Mouse (Mus musculus) kidney, embryonic 15.5 days (tissue): ENCODE measurements around the gene Gadd45gip1. TPM values are rescaled to one million over a fixed set of nuclear protein-coding genes. Genes with fewer than 3 reads are reported as not detected.

ENCODE experiments used
- ATAC-seq: fragments of 200-750 bp; cut with Nextera tagmentation; replicated peaks from 2 replicates; pipeline ENCODE4 v1.8.0; 2017; ENCODE audit warnings: moderate TSS enrichment; ENCODE audit not compliant: low FRiP score
- H3K27ac ChIP-seq: fragments of 300-500 bp; sonication (generic); 2 replicates; pipeline ENCODE4 v1.5.1; 2015; ENCODE audit warnings: mild to moderate bottlenecking, inconsistent platforms
- H3K27me3 ChIP-seq: fragments of 300-500 bp; sonication (generic); 2 replicates; pipeline ENCODE4 v1.6.1; 2015; ENCODE audit warnings: inconsistent platforms
- H3K36me3 ChIP-seq: fragments of 300-500 bp; sonication (generic); 2 replicates; pipeline ENCODE4 v1.6.1; 2015; ENCODE audit warnings: inconsistent platforms
- H3K4me1 ChIP-seq: fragments of 300-500 bp; sonication (generic); 2 replicates; pipeline ENCODE4 v1.6.1; 2015; ENCODE audit warnings: inconsistent platforms
- H3K4me2 ChIP-seq: fragments of 300-500 bp; sonication (generic); 2 replicates; pipeline ENCODE4 v1.6.1; 2015; ENCODE audit warnings: moderate library complexity, mild to moderate bottlenecking, inconsistent platforms
- H3K4me3 ChIP-seq: fragments of 300-500 bp; sonication (generic); replicated peaks from 2 replicates; pipeline ENCODE4 v1.5.1; 2015; ENCODE audit warnings: mild to moderate bottlenecking, inconsistent platforms
- H3K9ac ChIP-seq: fragments of 300-500 bp; sonication (generic); 2 replicates; pipeline ENCODE4 v1.6.1; 2015; ENCODE audit warnings: mild to moderate bottlenecking, inconsistent platforms
- H3K9me3 ChIP-seq: fragments of 300-500 bp; sonication (generic); replicated peaks from 2 replicates; pipeline ENCODE4 v1.6.1; 2016; ENCODE audit warnings: inconsistent platforms
- WGBS: fragments of 180-500 bp; shearing (Covaris S2); methylation state at CpG from one replicate; pipeline ENCODE4 v1.1.7; 2015; ENCODE audit warnings: mixed read lengths; 5-methylcytosine and 5-hydroxymethylcytosine counted together
- polyA plus RNA-seq: library from polyadenylated mRNA; unstranded; fragments of >200 nt; fragmentation: Nextera tagmentation; extraction: Ambion mirVana; gene quantifications from 2 replicates; pipeline ENCODE4 v1.2.1, GENCODE M21; 2015

The Gadd45gip1 gene
- 52.6 and 53.0 TPM in 2 replicates for polyA plus RNA-seq

- Histone ChIP-seq H3K4me2 (peak within 1 kb of the TSS; percentile 68), H3K9ac (peak within 1 kb of the TSS; percentile 96), H3K4me1 (peaks cover 34% of the 10 kb centered on the region), H3K27me3 (no peaks in the 10 kb centered on the region), H3K4me3 (peak within 1 kb of the TSS; percentile 89), H3K9me3 (no peaks in the 10 kb centered on the region), H3K36me3 (peaks cover 31% of the 10 kb centered on the region), H3K27ac (peak within 1 kb of the TSS; percentile 94)
- no peak for ATAC-seq
- 82% methylated on average over 11 of the region's 11 CpGs for WGBS
These were observed at the start of gene Gadd45gip1 for GRCm38 (mm10) chr8:84831490-84831889. TSS of gene Gadd45gip1 (plus strand) at chr8:84831522.

- peaks cover 100% of the 10 kb centered on the region for H3K27me3 ChIP-seq
- no peak for ATAC-seq
- H3K4me1 ChIP-seq = peaks cover 41% of the 10 kb centered on the region
- no peak overlapping the region for H3K4me3 ChIP-seq
- no peak overlapping the region for H3K4me2 ChIP-seq
- no peak overlapping the region for H3K9ac ChIP-seq
- no peaks in the 10 kb centered on the region for H3K9me3 ChIP-seq
- 15% methylated on average over 5 of the region's 5 CpGs for WGBS
- no peak overlapping the region for H3K27ac ChIP-seq
- H3K36me3 ChIP-seq = no peaks in the 10 kb centered on the region
These were observed 49.4 kb upstream of the Gadd45gip1 start for GRCm38 (mm10) chr8:84781686-84782505.

DNA sequence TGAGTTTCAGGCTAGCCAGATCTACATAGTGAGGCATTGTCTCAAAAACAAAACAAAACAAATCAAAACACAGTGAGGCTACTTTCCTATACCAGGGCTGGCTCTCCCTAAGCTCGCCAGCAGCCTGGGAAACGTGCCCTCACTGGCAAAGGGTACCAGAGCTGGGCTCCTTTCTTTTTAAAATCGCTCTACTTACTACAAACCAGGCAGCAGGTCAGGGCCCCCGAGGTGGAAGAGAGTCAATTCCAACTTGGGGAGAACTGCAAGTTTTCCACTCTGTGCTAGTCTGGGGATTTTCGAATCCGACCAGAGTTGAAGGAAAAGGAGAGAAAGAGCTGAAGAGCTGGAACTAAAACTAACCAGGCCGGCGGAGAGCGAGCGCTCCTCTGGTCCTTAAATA, 48.6 kb upstream of the Gadd45gip1 start:
- no peak overlapping the region for H3K9ac ChIP-seq
- H3K4me3 ChIP-seq = no peak overlapping the region
- H3K27ac ChIP-seq = no peak overlapping the region
- no peaks in the 10 kb centered on the region for H3K9me3 ChIP-seq
- peaks cover 46% of the 10 kb centered on the region for H3K4me1 ChIP-seq
- H3K27me3 ChIP-seq = peaks cover 100% of the 10 kb centered on the region
- H3K36me3 ChIP-seq = no peaks in the 10 kb centered on the region
- no peak for ATAC-seq
- 24% methylated on average over 10 of the region's 10 CpGs for WGBS
- H3K4me2 ChIP-seq = no peak overlapping the region

DNA sequence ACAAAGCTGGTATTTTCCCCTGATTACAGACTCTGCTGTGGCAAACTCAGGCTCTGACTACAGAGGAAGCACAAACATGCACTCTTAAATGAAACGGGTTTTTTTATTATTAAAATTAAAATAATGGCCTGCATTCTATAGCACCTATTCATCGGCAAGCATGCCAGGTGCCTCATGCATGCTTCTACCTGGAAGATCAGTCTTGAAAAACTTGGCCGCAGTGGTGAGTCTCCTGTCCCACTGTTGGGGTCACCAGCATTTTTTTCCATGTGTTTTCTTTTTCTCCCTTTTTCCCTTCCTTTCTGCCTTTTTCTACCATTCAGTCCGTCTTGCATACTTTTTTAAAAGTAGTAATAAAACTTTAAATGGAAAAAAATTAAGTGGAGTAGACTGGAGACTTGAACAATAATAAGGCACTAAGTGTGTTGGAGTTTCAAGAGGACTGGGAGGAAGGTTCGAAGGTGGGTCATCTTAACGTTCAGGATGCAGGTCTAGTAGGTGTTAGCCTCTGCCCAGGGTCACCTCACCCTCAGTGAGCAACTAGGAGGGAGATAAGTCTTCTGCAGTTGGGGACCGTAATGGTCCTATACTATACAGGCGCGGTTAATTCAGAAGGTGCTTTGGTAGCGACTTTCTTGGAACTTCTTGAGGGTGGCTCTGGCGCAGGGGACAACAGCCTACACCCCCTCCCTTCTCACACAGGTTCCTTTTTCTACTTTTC, 48.0 kb upstream of the Gadd45gip1 start:
- peaks cover 100% of the 10 kb centered on the region for H3K27me3 ChIP-seq
- no peaks in the 10 kb centered on the region for H3K9me3 ChIP-seq
- no peak overlapping the region for H3K4me2 ChIP-seq
- WGBS = 16% methylated on average over 11 of the region's 11 CpGs
- no peak for ATAC-seq
- H3K4me3 ChIP-seq = no peak overlapping the region
- no peak overlapping the region for H3K27ac ChIP-seq
- no peak overlapping the region for H3K9ac ChIP-seq
- no peaks in the 10 kb centered on the region for H3K36me3 ChIP-seq
- H3K4me1 ChIP-seq = peaks cover 46% of the 10 kb centered on the region

DNA sequence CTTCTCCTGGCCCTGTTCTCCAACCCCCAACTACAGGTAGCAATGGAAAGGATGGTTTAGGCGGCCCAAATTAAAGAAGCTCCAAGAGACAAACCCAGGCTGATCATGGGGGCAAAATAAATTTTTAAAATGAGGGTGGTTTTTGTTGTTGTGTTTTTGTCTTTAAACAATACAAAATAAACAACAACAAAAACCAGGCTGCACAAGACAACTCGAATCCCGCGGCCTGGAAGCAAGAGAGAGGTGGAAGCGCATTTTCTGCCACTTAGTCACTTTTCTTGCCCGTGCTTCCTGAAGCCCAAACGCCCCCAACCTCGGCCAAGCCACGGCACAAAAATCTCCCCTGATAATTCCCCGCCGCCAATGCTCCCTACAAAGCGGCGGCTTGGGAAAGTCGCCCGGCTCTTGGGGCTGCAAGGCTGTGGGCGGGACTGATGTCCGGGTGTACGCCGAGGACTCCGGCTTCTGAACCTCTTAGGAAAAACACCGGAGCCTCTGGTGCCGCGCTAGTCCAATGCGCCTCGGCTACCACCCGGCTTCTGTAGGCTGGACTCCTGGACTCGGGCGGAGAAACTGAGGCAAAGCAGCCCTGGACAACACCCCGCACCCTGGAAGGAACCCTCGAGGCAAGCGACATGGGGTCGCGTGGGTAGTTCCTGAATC, 47.3 kb upstream of the Gadd45gip1 start:
- Histone ChIP-seq H3K27me3 (peaks cover 100% of the 10 kb centered on the region), H3K9me3 (no peaks in the 10 kb centered on the region), H3K27ac (no peak overlapping the region), H3K4me1 (peaks cover 46% of the 10 kb centered on the region), H3K36me3 (no peaks in the 10 kb centered on the region), H3K4me3 (peak overlapping the region; percentile 5), H3K9ac (no peak overlapping the region), H3K4me2 (peak overlapping the region; percentile 28)
- WGBS = 4% methylated on average over 33 of the region's 33 CpGs
- no peak for ATAC-seq

GRCm38 (mm10) chr8:84784681-84785505, 46.4 kb upstream of the Gadd45gip1 start:
- peak overlapping the region; percentile 28; the same call in 1 of the 2 replicates for H3K4me2 ChIP-seq
- H3K27me3 ChIP-seq = peaks cover 100% of the 10 kb centered on the region
- peak overlapping the region; percentile 5 for H3K4me3 ChIP-seq
- H3K27ac ChIP-seq = no peak overlapping the region
- 4% methylated on average over 48 of the region's 48 CpGs for WGBS
- peaks cover 40% of the 10 kb centered on the region for H3K4me1 ChIP-seq
- H3K9ac ChIP-seq = no peak overlapping the region
- H3K36me3 ChIP-seq = no peaks in the 10 kb centered on the region
- no peaks in the 10 kb centered on the region for H3K9me3 ChIP-seq
- ATAC-seq = no peak

DNA sequence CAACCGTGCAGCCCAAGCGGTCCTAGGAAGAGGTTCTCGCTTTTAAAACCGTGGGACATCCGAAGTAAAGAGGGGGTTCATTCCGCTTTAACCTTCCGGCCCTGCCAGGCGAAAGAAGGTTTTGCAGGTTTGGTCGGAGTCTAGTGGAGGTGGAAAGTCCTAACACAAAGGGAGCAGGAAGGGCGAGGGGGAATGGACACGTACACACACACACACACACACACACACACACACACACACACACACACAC, 45.9 kb upstream of the Gadd45gip1 start:
- no peak overlapping the region for H3K4me2 ChIP-seq
- H3K4me3 ChIP-seq = 0 out of 2 replicates have a peak overlapping the region, but pooled peaks have one; percentile 5
- 14% methylated on average over 11 of the region's 11 CpGs for WGBS

DNA sequence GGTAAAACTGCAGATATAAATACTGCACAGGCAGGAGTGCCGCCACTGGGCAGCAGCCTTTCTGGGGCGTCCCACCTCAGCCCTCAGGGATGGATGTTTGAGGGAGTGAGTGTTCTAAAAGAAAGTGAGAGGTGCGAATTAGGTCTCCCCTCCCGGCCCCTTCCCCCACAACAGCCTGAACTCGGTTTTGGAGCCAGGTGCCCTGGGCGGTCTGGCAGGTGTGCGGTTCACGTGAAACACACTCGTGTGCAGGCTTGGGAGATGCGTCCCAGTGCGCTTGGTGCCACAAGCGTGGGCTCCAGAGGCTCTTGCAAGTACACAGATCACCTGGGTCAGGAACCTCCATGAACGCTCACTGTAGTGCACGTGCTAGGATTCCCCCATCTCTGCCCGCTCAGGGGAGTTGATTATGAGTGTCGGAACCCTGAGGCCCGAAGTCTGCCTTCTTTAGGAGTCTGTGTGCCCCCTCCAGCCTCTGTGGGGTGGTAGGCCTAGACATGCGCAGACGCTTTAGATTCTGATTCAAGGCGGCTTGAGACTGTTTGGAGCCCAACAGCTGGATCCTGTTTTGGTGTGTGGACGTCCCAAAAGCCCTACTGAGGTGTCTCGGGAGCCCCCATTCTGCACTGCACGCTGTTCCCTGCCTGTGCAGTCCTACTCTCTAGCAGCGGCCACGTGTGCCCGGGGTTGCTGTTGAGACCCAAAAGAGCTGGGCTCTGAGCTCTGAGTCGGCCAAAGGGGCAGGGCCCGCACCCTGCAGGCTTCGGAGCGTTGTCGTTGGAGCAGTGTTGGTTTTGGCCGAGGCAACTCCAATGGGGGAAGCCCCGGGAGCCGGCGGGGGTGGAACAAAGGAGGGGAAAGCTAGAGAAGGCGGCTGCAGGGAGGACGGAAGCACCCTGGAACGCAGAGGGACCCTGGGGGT, 45.3 kb upstream of the Gadd45gip1 start:
- H3K36me3 ChIP-seq = no peaks in the 10 kb centered on the region
- no peak overlapping the region for H3K27ac ChIP-seq
- H3K4me1 ChIP-seq = peaks cover 38% of the 10 kb centered on the region
- WGBS = 5% methylated on average over 38 of the region's 38 CpGs
- peaks cover 100% of the 10 kb centered on the region for H3K27me3 ChIP-seq
- no peaks in the 10 kb centered on the region for H3K9me3 ChIP-seq
- H3K4me2 ChIP-seq = peak overlapping the region; percentile 35
- no peak overlapping the region for H3K9ac ChIP-seq
- H3K4me3 ChIP-seq = peak overlapping the region; percentile 12; the same call in 1 of the 2 replicates
- peak; percentile 37; the same call in 1 of the 2 replicates for ATAC-seq

More for the DNA sequence above, 45.9 kb upstream of the Gadd45gip1 start:
- Histone ChIP-seq H3K27ac (no peak overlapping the region), H3K36me3 (no peaks in the 10 kb centered on the region), H3K9ac (no peak overlapping the region), H3K4me1 (peaks cover 36% of the 10 kb centered on the region), H3K9me3 (no peaks in the 10 kb centered on the region), H3K27me3 (peaks cover 100% of the 10 kb centered on the region)
- no peak for ATAC-seq

- Histone ChIP-seq H3K4me3 (peak overlapping the region; percentile 12; the same call in 1 of the 2 replicates), H3K36me3 (no peaks in the 10 kb centered on the region), H3K27ac (no peak overlapping the region), H3K4me2 (peak overlapping the region; percentile 35; the same call in 1 of the 2 replicates), H3K4me1 (peaks cover 35% of the 10 kb centered on the region), H3K27me3 (peaks cover 99% of the 10 kb centered on the region), H3K9ac (no peak overlapping the region), H3K9me3 (no peaks in the 10 kb centered on the region)
- WGBS = 10% methylated on average over 11 of the region's 11 CpGs
- ATAC-seq = no peak
These were observed 44.4 kb upstream of the Gadd45gip1 start for GRCm38 (mm10) chr8:84786801-84787467.

DNA sequence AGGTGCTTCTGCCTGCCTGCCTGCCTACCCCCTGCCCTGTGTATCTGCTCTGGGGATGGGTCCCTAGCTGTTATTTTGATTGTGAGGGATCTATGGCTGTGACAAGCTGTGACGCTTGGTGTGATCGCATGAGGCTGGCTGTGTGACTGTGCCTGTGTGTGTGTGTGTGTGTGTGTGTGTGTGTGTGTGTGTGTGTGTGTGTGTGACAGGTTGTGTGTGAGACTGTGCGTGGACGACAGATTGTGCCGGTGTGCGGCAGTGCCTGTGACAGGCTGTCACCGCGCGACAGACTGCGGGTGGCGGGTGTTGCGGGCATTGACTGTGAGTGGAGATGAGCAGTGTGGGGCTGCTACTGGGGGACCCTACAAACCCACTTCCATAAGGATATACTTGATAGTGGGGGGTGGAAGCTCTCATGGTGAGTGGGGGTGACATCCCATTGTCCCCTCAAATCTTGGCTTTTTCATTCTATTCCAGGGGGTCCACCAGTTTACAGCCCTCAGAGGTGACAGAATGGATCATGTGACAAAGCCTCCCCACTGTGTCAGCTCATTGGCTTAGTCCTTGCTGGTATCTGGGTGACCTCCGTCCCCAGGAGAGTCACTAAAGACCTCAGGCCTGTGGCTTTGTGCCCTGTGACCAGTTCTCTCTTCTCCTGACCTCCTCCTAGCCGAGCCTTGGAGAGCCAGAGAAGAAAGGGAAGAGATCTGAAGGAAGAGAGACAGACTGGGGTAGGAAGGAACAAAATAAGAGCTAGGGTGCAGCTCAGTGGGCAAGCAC, 43.6 kb upstream of the Gadd45gip1 start:
- no peak for ATAC-seq
- Histone ChIP-seq H3K36me3 (no peaks in the 10 kb centered on the region), H3K4me1 (peaks cover 35% of the 10 kb centered on the region), H3K4me3 (no peak overlapping the region), H3K4me2 (no peak overlapping the region), H3K27ac (no peak overlapping the region), H3K27me3 (peaks cover 99% of the 10 kb centered on the region), H3K9me3 (no peaks in the 10 kb centered on the region), H3K9ac (no peak overlapping the region)
- 22% methylated on average over 14 of the region's 14 CpGs for WGBS
